Mouse (Mus musculus) kidney, postnatal 0 days (tissue): ENCODE data around the gene Map2k3. TPM values are rescaled to one million over a fixed set of nuclear protein-coding genes. Genes with fewer than 3 reads are reported as not detected.

Experiments
- ATAC-seq: fragments of 200-750 bp; cut with Nextera tagmentation; replicated peaks from 2 replicates; pipeline ENCODE4 v1.8.0; 2017; ENCODE audit warnings: low read depth, moderate number of reproducible peaks, moderate TSS enrichment, moderate library complexity; ENCODE audit not compliant: low FRiP score
- DNase-seq: peaks from one replicate; pipeline ENCODE4 v3.0.0-alpha.2; 2016; ENCODE audit warnings: low spot score
- H3K27ac ChIP-seq: fragments of 300-500 bp; sonication (generic); 2 replicates; pipeline ENCODE4 v1.5.1; 2014; ENCODE audit warnings: mild to moderate bottlenecking
- H3K27me3 ChIP-seq: fragments of 300-500 bp; sonication (generic); 2 replicates; pipeline ENCODE4 v1.6.1; 2014; ENCODE audit warnings: low read length, mixed read lengths; ENCODE audit not compliant: insufficient read depth
- H3K36me3 ChIP-seq: fragments of 300-500 bp; sonication (generic); 2 replicates; pipeline ENCODE4 v1.6.1; 2014; ENCODE audit warnings: low read length, mixed read lengths; ENCODE audit not compliant: insufficient read depth
- H3K4me1 ChIP-seq: fragments of 300-500 bp; sonication (generic); replicated peaks from 2 replicates; pipeline ENCODE4 v1.6.1; 2014; ENCODE audit warnings: antibody characterized with exemption, low read length, mixed read lengths; ENCODE audit not compliant: insufficient read depth
- H3K4me2 ChIP-seq: fragments of 300-500 bp; sonication (generic); 2 replicates; pipeline ENCODE4 v1.6.1; 2014; ENCODE audit warnings: mild to moderate bottlenecking, low read length, moderate library complexity, mixed read lengths
- H3K4me3 ChIP-seq: fragments of 300-500 bp; sonication (generic); replicated peaks from 2 replicates; pipeline ENCODE4 v1.5.1; 2014; ENCODE audit warnings: low read depth, low read length
- H3K9ac ChIP-seq: fragments of 300-500 bp; sonication (generic); 2 replicates; pipeline ENCODE4 v1.6.1; 2014; ENCODE audit warnings: low read depth, low read length
- H3K9me3 ChIP-seq: fragments of 300-500 bp; sonication (generic); replicated peaks from 2 replicates; pipeline ENCODE4 v1.6.1; 2016; ENCODE audit warnings: low read length, inconsistent platforms, mixed read lengths
- CTCF ChIP-seq: IDR thresholded peaks from 2 replicates; pipeline ENCODE4 v1.5.1; 2016; ENCODE audit warnings: antibody characterized with exemption, low read depth, mild to moderate bottlenecking, moderate library complexity
- WGBS: fragments of 180-500 bp; shearing (Covaris S2); extraction: QIAGEN DNeasy Blood & Tissue Kit; methylation state at CpG from one replicate; pipeline ENCODE4 v1.1.7; 2014; 5-methylcytosine and 5-hydroxymethylcytosine counted together
- polyA plus RNA-seq: library from polyadenylated mRNA; unstranded; fragments of >200 nt; fragmentation: Nextera tagmentation; extraction: Ambion mirVana; gene quantifications from 2 replicates; pipeline ENCODE4 v1.2.1, GENCODE M21; 2015

The Map2k3 gene
- polyA plus RNA-seq, 1 experiment from 2014 or later, result 83.5 TPM

DNA sequence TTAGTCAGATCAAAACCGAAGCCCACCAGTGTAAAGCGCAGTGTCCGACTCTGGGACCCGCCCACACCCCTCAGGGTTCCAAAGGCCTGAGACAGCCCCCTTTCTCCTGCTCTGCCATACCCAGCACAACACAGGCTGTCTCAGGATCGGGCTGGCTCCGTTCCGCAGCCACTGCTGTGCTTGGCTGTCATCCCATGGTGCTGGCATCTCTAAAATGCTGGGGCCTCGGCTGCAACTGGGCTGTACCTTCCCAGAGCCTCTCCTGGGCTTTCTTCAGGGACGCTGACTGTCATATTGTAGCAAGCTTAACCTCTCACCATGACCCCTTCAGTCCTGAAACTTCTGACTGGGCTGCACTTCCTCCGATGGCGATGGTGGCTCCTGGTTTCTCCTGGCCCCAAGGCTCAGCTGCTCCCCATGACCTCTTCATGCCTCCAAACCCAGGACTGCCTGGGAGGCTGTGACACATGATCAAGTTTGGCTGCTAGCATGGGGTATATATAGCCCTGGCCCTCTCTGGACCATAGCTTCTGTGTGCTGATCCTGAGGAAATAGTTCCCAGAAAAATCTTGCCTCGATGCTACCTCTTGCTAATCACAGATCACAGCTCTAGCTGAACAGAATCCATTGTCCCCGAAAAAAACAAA lies 53.2 kb downstream of the Map2k3 start:
- DNase-seq (no peak), ATAC-seq (no peak)
- H3K27me3 ChIP-seq, result no peaks in the 10 kb centered on the region
- no peak overlapping the region for H3K9ac ChIP-seq
- 74% methylated on average over 13 of the region's 13 CpGs for WGBS
- H3K4me2 ChIP-seq, result no peak overlapping the region
- H3K36me3 ChIP-seq, result no peaks in the 10 kb centered on the region
- H3K4me3 ChIP-seq, result no peak overlapping the region
- no peak overlapping the region for H3K27ac ChIP-seq
- H3K4me1 ChIP-seq, result no peaks in the 10 kb centered on the region
- no peak for TF ChIP-seq CTCF
- H3K9me3 ChIP-seq, result no peaks in the 10 kb centered on the region

- WGBS, result 66% methylated on average over 3 of the region's 3 CpGs
- H3K36me3 ChIP-seq, result no peaks in the 10 kb centered on the region
- H3K4me2 ChIP-seq, result no peak overlapping the region
Observed at GRCm38 (mm10) chr11:60990428-60990827, 58.6 kb downstream of the Map2k3 start.

More at GRCm38 (mm10) chr11:60990428-60990827, 58.6 kb downstream of the Map2k3 start:
- no peak for TF ChIP-seq CTCF
- DNase-seq, result no peak
- no peak overlapping the region for H3K9ac ChIP-seq
- H3K4me1 ChIP-seq, result no peaks in the 10 kb centered on the region
- no peaks in the 10 kb centered on the region for H3K27me3 ChIP-seq
- no peak overlapping the region for H3K27ac ChIP-seq
- H3K9me3 ChIP-seq, result no peaks in the 10 kb centered on the region
- ATAC-seq, result no peak
- H3K4me3 ChIP-seq, result no peak overlapping the region

Other genes with a start within 250 kb of the Map2k3 start
- gene Llgl1, start 232.3 kb upstream of the Map2k3 start, polyA plus RNA-seq, result 26.4 and 31.0 TPM in 2 replicates
- 53.4 and 56.8 TPM in 2 replicates for gene Flii, start 204.8 kb upstream of the Map2k3 start, polyA plus RNA-seq
- gene Mief2, start 203.6 kb upstream of the Map2k3 start, polyA plus RNA-seq, result 14.1 and 14.5 TPM in 2 replicates
- 8.2 and 10.2 TPM in 2 replicates for gene Top3a, start 154.7 kb upstream of the Map2k3 start, polyA plus RNA-seq
- 4.0 and 4.1 TPM in 2 replicates for gene Smcr8, start 154.5 kb upstream of the Map2k3 start, polyA plus RNA-seq
- gene Shmt1, start 120.3 kb upstream of the Map2k3 start, polyA plus RNA-seq, result 53.5 and 56.9 TPM in 2 replicates
- gene Dhrs7b, start 101.4 kb upstream of the Map2k3 start, polyA plus RNA-seq, result 34.8 and 36.4 TPM in 2 replicates
- gene Tmem11, start 52.8 kb upstream of the Map2k3 start, polyA plus RNA-seq, result 55.9 and 57.8 TPM in 2 replicates
- 20.7 and 21.1 TPM in 2 replicates for gene Natd1, start 17.3 kb upstream of the Map2k3 start, polyA plus RNA-seq
- 0.17 and 0.24 TPM in 2 replicates for gene Kcnj12, start 90.5 kb downstream of the Map2k3 start, polyA plus RNA-seq
- gene Tnfrsf13b, start 194.7 kb downstream of the Map2k3 start, polyA plus RNA-seq, result 1.2 and 1.7 TPM in 2 replicates
- 73.0 and 85.5 TPM in 2 replicates for gene Usp22, start 243.0 kb downstream of the Map2k3 start, polyA plus RNA-seq